Mouse (Mus musculus): Measurements from ENCODE around the gene Tmem238l.

DNA sequence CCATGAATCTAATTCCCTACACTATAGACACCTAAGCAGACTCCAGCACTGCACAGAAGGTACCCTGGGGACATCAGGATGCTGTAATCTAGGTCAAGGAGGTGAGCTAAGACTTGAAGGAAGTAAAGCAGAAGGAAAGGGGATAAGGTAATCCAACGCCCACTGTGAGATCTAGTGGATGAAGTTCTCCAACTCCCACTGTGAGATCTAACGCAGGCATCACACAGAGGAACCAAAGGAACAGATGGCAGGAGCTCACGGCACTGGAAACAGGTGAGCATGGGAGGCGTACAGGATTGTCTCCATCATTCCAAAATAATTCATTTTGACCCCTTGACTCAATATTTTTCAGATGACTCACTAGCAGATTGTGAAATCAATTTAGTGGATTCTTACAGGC is 40.0 kb downstream of the Tmem238l start:
- TF ChIP-seq POLR2A (IDR thresholded peaks at IDR 0.05; ENCODE audit: control insufficient read depth, low read depth, low read length) (no peak), CTCF (IDR thresholded peaks at IDR 0.05; ENCODE audit: control insufficient read depth, insufficient read depth, insufficient replicate concordance, low read depth, low read length) (no peak)
